Mouse (Mus musculus) monocyte, adult 5-6 weeks (primary cell): Measurements from ENCODE around the gene Mcrip1. TPM values are rescaled to one million over a fixed set of nuclear protein-coding genes. Genes with fewer than 3 reads are reported as not detected.
"Not testable (repeated sequence)": the region's sequence is repeated elsewhere in the genome, so short reads cannot be mapped to it uniquely, and the experiment has no call there.

ENCODE experiments used
- ATAC-seq: fragments of 153-309, 156-312 bp; replicated peaks from 2 replicates; pipeline ENCODE4 v1.8.0; 2017; ENCODE audit warnings: mild to moderate bottlenecking; ENCODE audit not compliant: low TSS enrichment, insufficient number of reproducible peaks, severe bottlenecking, poor library complexity, low FRiP score
- total RNA-seq: library from RNA; stranded (forward); fragments of 200-1000, 200-491, 200-594 nt; gene quantifications from 3 replicates; pipeline ENCODE4 v1.2.3, GENCODE M21; 2017

Gene Mcrip1
- total RNA-seq, 1 experiment from 2014 or later, result 13.8 TPM

GRCm38 (mm10) chr11:120520967-120521540, 28.5 kb downstream of the Mcrip1 start:
- ATAC-seq, result no peak

- no peak for ATAC-seq
These were observed 29.0 kb downstream of the Mcrip1 start for GRCm38 (mm10) chr11:120520498-120520897.

GRCm38 (mm10) chr11:120519738-120520137, 29.8 kb downstream of the Mcrip1 start:
- peak; percentile 93 for ATAC-seq

- no peak for ATAC-seq
These were observed 31.0 kb downstream of the Mcrip1 start for GRCm38 (mm10) chr11:120518558-120518957.

GRCm38 (mm10) chr11:120518027-120518426, 31.5 kb downstream of the Mcrip1 start:
- peak; percentile 73 for ATAC-seq

- ATAC-seq, result no peak
These were observed 32.4 kb downstream of the Mcrip1 start for GRCm38 (mm10) chr11:120517147-120517546.

- ATAC-seq, result peak; percentile 77
These were observed 33.9 kb downstream of the Mcrip1 start for GRCm38 (mm10) chr11:120515611-120516010.

GRCm38 (mm10) chr11:120514262-120514661, 35.3 kb downstream of the Mcrip1 start:
- not testable (repeated sequence) for ATAC-seq

- no peak for ATAC-seq
These were observed 36.6 kb downstream of the Mcrip1 start for GRCm38 (mm10) chr11:120512790-120513453.

- peak; percentile 28; the same call in 1 of the 2 replicates for ATAC-seq
These were observed 39.0 kb downstream of the Mcrip1 start for GRCm38 (mm10) chr11:120510375-120511030.

- ATAC-seq, result no peak
These were observed 39.6 kb downstream of the Mcrip1 start for GRCm38 (mm10) chr11:120509940-120510339.

GRCm38 (mm10) chr11:120508290-120508870, 41.1 kb downstream of the Mcrip1 start:
- no peak for ATAC-seq

GRCm38 (mm10) chr11:120507611-120508289, 41.8 kb downstream of the Mcrip1 start:
- no peak for ATAC-seq

GRCm38 (mm10) chr11:120506899-120507298, 42.6 kb downstream of the Mcrip1 start:
- no peak for ATAC-seq

- ATAC-seq, result no peak
These were observed 43.9 kb downstream of the Mcrip1 start for GRCm38 (mm10) chr11:120505661-120506060.

GRCm38 (mm10) chr11:120501701-120502100, 47.8 kb downstream of the Mcrip1 start:
- ATAC-seq, result no peak

GRCm38 (mm10) chr11:120501018-120501417, 48.5 kb downstream of the Mcrip1 start:
- no peak for ATAC-seq

GRCm38 (mm10) chr11:120500357-120500756, 49.2 kb downstream of the Mcrip1 start:
- no peak for ATAC-seq

- ATAC-seq, result no peak
These were observed 49.6 kb downstream of the Mcrip1 start for GRCm38 (mm10) chr11:120499894-120500293.
